Mouse (Mus musculus): ENCODE data around the gene Abca12.

- no peak for TF ChIP-seq POLR2A (IDR thresholded peaks at IDR 0.05; ENCODE audit: insufficient read depth, low read depth, low read length)
- no peak for TF ChIP-seq CTCF (IDR thresholded peaks at IDR 0.05)
Observed at GRCm38 (mm10) chr1:71306196-71306595, 108.5 kb downstream of the Abca12 start.

All from heart, adult 2 months (tissue).